Mouse (Mus musculus) adrenal gland, adult 8-10 months (tissue): Measurements from ENCODE around the gene F2rl3. TPM values are rescaled to one million over a fixed set of nuclear protein-coding genes. Genes with fewer than 3 reads are reported as not detected.
A peak's percentile ranks its signal among the peaks of the same experiment; 100 is the strongest.

ENCODE experiments used
- DNase-seq: peaks from one replicate; pipeline ENCODE4 v3.0.0; 2022
- total RNA-seq, 4 experiments: library from RNA; stranded (reverse); gene quantifications; 2 replicates each; pipeline ENCODE4 v1.2.4; 2022

F2rl3 gene
- 1 to 10 TPM in 3 of 4 experiments, under 1 TPM in 1; 0.84 to 2.8 (median 2.1) TPM for total RNA-seq

GRCm38 (mm10) chr8:72761322-72762051 lies at the start of gene F2rl3:
Gene F2rl3, plus strand, starts transcription at chr8:72761880.
- DNase-seq, result no peak

- no peak for DNase-seq
These were observed 49.1 kb upstream of the F2rl3 start for GRCm38 (mm10) chr8:72712569-72712968.

DNA sequence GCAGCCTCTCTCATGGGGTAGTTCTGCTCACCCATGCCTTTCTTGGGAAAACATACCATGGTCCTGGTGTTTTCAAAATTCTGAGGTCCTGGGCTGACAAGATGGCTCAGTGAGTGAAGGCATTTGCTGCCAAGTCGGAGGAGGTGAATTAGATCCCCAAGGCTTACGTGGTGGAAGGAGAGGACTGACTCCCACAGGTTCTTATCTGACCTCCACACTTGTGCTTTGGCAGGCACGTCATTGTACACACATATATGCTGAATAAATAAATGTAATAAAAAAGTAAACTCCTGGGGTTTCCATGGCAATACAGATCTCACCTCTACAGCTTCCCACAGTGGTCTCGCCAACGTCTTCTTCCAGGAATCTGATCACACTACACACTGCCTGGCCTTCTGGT lies 45.1 kb upstream of the F2rl3 start:
- no peak for DNase-seq

GRCm38 (mm10) chr8:72720541-72720940 lies 41.1 kb upstream of the F2rl3 start:
- peak; percentile 81 for DNase-seq

DNA sequence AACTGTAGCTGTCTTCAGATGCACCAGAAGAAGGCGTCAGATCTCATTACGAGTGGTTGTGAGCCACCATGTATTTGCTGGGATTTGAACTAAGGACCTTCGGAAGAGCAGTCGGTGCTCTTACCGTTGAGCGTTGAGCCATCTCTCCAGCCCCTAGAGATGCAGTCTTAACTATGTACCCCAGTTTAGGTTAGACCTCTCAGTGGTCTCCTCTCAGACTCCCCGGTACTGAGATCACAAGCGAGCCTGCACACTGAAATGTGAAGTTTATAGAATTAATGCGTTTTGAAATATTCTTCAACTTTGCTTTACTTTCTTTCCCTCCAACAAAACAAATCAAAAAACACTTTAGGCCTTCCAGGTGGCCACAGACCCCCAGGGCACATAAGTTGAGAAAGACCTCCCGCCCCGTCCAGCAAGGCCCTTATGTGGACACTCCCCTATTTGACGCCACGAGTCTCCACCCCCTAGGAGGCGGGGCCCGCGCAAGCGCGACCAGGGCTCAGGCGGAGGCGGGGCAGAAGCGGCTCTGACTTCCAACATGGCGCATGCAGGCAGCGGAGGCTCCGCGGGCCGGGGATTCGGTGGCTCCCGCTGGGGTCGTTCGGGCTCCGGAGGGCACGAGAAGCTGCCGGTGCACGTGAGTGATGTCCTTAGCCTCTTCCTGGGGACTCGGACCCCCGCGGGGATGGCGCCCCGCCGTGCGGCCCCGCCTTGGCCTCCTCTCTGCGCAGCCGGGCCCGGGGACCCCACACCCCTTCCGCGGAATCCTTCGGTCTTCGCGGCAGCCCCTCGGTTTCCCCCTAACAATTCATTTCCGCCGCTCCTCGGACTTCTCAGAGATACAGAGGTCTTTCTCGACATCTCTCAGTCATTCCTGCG lies 38.7 kb upstream of the F2rl3 start, which contains the start of gene Sin3b:
Gene Sin3b (plus strand): TSS at position 517 of the 882 bp plus-strand sequence.
- DNase-seq, result peak; percentile 90

DNA sequence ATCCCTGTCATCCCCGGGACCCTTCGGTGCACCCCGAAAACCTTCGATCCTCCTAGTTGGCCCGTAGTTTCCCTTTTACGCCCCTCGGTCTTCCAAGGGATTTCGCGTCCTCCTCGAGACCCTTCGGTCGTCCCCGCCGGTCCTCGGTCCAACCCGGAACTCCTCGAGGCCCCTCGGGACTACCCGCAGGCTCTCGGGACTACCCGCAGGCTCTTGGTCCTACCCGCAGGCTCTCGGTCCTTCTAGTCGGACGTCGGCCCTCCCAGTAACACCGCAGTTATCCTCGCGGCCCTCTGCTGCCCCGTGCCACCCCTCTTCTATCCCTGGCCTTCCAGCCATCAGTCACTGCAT lies 38.1 kb upstream of the F2rl3 start:
- no peak for DNase-seq

DNA sequence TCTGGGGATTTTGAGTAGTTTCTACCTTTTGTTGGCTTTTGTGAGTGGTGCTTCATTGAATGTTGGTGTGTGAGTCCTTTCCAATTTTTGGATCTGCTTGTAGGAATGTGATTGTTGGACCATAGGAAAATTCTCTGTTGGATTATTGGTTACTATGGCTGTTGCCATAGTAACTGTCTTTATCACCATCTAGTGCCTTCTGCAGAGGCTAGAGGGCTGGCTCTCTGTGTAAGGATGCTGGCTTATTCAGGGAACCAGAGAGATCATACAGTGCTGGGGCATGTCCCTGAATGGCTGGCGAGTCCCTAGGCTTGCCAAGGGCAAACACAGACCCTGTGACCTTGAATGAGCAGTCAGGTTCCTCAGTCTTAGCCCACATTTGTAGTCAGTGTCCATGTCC lies 33.0 kb upstream of the F2rl3 start:
- no peak for DNase-seq

DNA sequence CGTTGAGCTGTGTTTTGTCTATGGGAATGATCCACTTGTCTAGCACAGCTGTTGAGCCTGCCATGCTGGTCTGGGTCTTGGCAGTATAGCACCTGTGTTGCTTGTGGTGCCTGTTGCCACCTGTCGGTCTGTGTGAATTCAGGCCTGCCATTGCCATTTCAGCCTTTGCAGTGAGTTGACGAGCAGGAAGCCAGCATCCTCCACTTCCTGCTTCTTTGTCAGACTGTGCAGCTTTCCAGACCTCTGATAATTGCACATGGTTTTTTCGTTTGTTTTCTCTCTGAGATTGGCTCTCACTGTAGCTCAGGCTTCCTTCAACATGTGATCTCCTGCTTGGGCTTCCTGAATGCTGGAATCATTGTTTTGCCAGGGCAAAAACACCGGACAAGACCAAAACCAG lies 26.7 kb upstream of the F2rl3 start:
- no peak for DNase-seq

DNA sequence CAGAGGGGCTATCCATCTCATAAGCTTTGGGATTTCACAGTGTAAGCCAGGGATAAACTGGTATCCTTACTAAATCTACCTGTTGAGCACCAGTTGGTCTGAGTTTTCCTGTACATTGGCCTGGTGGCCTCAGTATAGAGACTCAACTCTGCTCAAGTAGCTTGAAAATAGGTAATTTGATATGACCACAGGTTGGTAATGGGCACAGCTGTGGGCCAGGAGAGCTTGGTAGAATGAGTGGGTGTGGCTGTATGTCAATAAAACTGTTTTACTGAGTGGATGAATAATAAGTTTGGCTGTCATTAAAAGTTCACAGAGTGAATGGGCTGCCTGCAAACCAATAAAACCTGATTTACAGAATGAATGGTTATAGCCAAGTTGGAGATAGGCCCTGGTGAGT lies 24.8 kb upstream of the F2rl3 start:
- DNase-seq, result no peak

- DNase-seq, result no peak
These were observed 15.6 kb upstream of the F2rl3 start for GRCm38 (mm10) chr8:72746061-72746460.

GRCm38 (mm10) chr8:72749846-72750245 lies 11.8 kb upstream of the F2rl3 start:
- no peak for DNase-seq

GRCm38 (mm10) chr8:72750266-72750665 lies 11.4 kb upstream of the F2rl3 start:
- no peak for DNase-seq

DNA sequence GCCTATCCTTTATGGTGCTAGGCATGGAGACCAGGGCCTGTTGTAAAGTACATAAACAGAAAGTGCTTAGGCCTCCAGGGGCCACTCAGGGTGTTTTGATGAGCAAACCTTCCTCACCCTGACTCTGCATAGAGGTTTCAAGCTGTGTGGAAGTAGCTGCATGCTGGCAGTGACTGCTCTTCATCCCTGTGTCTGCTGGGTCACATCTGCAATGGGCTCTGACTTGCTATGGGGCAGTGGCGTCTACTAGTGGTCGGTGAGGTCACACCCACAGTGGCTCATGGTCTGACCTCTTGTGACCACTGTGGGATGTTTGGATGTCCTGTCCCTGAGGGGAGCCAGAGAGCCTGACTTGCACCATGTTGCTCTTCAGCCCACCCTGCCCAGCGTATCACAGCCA lies 10.6 kb upstream of the F2rl3 start:
- no peak for DNase-seq

GRCm38 (mm10) chr8:72752289-72752688 lies 9.4 kb upstream of the F2rl3 start:
- no peak for DNase-seq

- DNase-seq, result no peak
These were observed 8.5 kb upstream of the F2rl3 start for GRCm38 (mm10) chr8:72753165-72753564.

GRCm38 (mm10) chr8:72753781-72754180 lies 7.9 kb upstream of the F2rl3 start:
- DNase-seq, result no peak

- no peak for DNase-seq
These were observed 5.6 kb upstream of the F2rl3 start for GRCm38 (mm10) chr8:72756031-72756430.

GRCm38 (mm10) chr8:72756771-72757390 lies 4.8 kb upstream of the F2rl3 start:
- no peak for DNase-seq

GRCm38 (mm10) chr8:72757426-72758195 lies 4.1 kb upstream of the F2rl3 start:
- DNase-seq, result no peak

DNA sequence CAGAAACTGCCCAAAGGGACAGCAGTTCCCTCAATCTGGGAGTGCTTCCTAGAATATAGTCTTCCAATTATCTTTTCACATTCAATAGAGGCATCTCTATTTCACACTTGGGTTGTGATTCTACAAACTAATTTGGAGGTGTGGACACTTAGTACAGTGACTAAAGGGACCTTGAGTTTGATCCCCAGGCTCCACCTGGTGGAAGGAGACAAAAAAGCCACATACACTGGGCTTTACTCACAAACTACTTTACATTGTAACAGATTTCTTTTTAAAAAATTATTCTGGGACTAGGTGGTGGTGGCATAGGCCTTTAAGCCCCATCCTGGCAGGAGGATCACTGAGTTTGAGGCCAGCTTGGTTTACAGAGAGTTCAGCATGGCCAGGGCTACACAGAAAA lies 3.4 kb upstream of the F2rl3 start:
- DNase-seq, result no peak

DNA sequence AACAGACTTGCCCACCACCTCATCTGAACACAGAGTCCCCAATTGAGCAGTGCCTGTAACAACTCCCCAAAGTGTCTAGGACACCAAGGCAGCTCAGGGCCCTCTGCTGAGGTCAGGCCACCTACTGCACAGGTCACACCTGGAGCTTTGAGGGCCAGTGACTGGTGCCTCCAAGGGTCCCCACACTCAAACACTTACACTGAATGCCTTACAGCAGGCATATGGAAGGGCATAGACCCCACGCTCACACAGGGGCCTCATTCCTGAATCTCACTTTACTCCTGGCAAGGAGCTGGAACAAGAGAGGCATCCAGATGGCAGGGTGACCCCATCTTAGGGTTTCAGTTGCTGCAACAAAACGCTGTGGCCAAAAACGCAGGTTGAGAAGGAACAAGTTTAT lies 1.5 kb upstream of the F2rl3 start:
- no peak for DNase-seq

DNA sequence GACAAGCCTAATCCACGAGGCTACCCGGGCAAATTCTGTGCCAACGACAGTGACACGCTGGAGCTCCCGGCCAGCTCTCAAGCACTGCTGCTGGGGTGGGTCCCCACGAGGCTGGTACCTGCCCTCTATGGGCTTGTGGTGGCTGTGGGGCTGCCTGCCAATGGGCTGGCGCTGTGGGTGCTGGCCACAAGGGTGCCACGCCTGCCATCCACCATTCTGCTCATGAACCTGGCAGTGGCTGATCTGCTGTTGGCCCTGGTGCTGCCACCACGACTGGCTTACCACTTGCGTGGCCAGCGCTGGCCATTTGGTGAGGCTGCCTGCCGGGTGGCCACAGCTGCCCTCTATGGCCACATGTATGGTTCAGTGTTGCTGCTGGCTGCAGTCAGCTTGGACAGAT lies 626 bp downstream of the F2rl3 start:
- DNase-seq, result no peak

GRCm38 (mm10) chr8:72765696-72766095 lies 4.0 kb downstream of the F2rl3 start:
- DNase-seq, result no peak
